ENCODE assay signal across 24 mouse cellular contexts in genomic region chr15:8271952-8272351, GRCm38 (mm10).
DNase-seq lines count a peak whose midpoint lies in the region; ATAC-seq and TF ChIP-seq lines count a peak whose summit lies in the region.
"Had no signal": no experiment of that assay in that cellular context is flagged by ENCODE, and none has a peak within 500 bp of the region (broad histone marks: within the 10 kb centered on the region; RNA-seq: fewer than 3 reads in every experiment).

No protein-coding gene starts in this region.

- no peak for TF ChIP-seq CTCF in Patski (IDR thresholded peaks at IDR 0.05)

- peak; percentile 27 for DNase-seq in heart, adult 11 months
- DNase-seq in heart, postnatal 36 days = no peak
- peak; percentile 53 for DNase-seq in 3T3-L1 (ENCODE audit: low read depth, low spot score)
- DNase-seq in Patski (ENCODE audit: low read depth, low spot score) = no peak
- DNase-seq: adrenal gland, adult 2 months; adrenal gland, postnatal 10 days; adrenal gland, postnatal 25 days; cerebellum, adult 11 months; cerebellum, adult 18-20 months; cerebellum, adult 8-10 months; cerebellum, adult 9-11 months; cerebellum, postnatal 14 days; cerebellum, postnatal 36 days; embryo, embryonic 11 days had no signal

- 86% methylated on average over 8 of the region's 8 CpGs for WGBS in kidney, embryonic 14.5 days

- H3K9me3 ChIP-seq in kidney, embryonic 14.5 days (ENCODE audit: control insufficient read depth, low read length) = no peaks in the 10 kb centered on the region
- H3K9me3 ChIP-seq: embryonic facial prominence, embryonic 13.5 days; embryonic facial prominence, embryonic 15.5 days; forebrain, embryonic 12.5 days had no signal

- H3K4me2 ChIP-seq in kidney, embryonic 14.5 days (replicated peaks; ENCODE audit: low read depth, low read length) = no peak overlapping the region
- H3K4me2 ChIP-seq: embryonic facial prominence, embryonic 13.5 days; embryonic facial prominence, embryonic 15.5 days; forebrain, embryonic 12.5 days had no signal

- in situ Hi-C loops in Patski (cut with MboI; ENCODE audit: low pct_unique_long_range_greater_than_20kb) = no loop called here

- no peak overlapping the region for H3K27ac ChIP-seq in kidney, embryonic 14.5 days (ENCODE audit: low read depth, low read length)
- H3K27ac ChIP-seq: embryonic facial prominence, embryonic 13.5 days; embryonic facial prominence, embryonic 15.5 days; forebrain, embryonic 10.5 days; forebrain, embryonic 12.5 days had no signal

- H3K36me3 ChIP-seq in kidney, embryonic 14.5 days (ENCODE audit: control insufficient read depth, insufficient read depth, low read length) = peaks cover 26% of the 10 kb centered on the region

- no peak overlapping the region for H3K4me3 ChIP-seq in kidney, embryonic 14.5 days (ENCODE audit: low read length)
- H3K4me3 ChIP-seq: embryonic facial prominence, embryonic 13.5 days; embryonic facial prominence, embryonic 15.5 days; erythroblast, embryonic 14.5 days; forebrain, embryonic 10.5 days; forebrain, embryonic 12.5 days had no signal

- ATAC-seq in Patski = peak; percentile 51
- no peak for ATAC-seq in kidney, embryonic 14.5 days (ENCODE audit: low FRiP score, low TSS enrichment)
- ATAC-seq: CD4-positive, CD25-positive, alpha-beta regulatory T cell, adult 4 months; forebrain, embryonic 14.5 days; forebrain, embryonic 16.5 days had no signal

- H3K27me3 ChIP-seq in Patski = no peaks in the 10 kb centered on the region
- no peaks in the 10 kb centered on the region for H3K27me3 ChIP-seq in kidney, embryonic 14.5 days (ENCODE audit: control insufficient read depth, insufficient read depth, low read length)
- H3K27me3 ChIP-seq: CH12.LX; embryonic facial prominence, embryonic 13.5 days; embryonic facial prominence, embryonic 15.5 days; forebrain, embryonic 12.5 days had no signal

- H3K4me1 ChIP-seq in kidney, embryonic 14.5 days (ENCODE audit: control insufficient read depth, insufficient read depth, low read length) = no peaks in the 10 kb centered on the region
- H3K4me1 ChIP-seq: embryonic facial prominence, embryonic 13.5 days; embryonic facial prominence, embryonic 15.5 days; forebrain, embryonic 10.5 days; forebrain, embryonic 12.5 days had no signal

- POLR2A ChIA-PET in Patski (lab: Charles Lee) = no interaction called here

- intact Hi-C loops in heart, postnatal 36 days (cut with DNase I) = no loop called here

- no peak overlapping the region for H3K9ac ChIP-seq in kidney, embryonic 14.5 days (ENCODE audit: low read depth, low read length)
- H3K9ac ChIP-seq: embryonic facial prominence, embryonic 13.5 days; embryonic facial prominence, embryonic 15.5 days; forebrain, embryonic 12.5 days had no signal

- CTCF ChIA-PET in Patski (lab: Charles Lee) = no interaction called here

Comparison
In these comparisons a context has a peak if more than half of its experiments do, and no peak if none do; other contexts are left out.
1. DNase-seq: peak in heart, adult 11 months (single experiment) and 3T3-L1 (single experiment); none in heart, postnatal 36 days (0 of 2) and Patski (single experiment).